Mouse (Mus musculus) adrenal gland, adult 8-10 months (tissue): ENCODE results near the gene Zfp934. TPM values are rescaled to one million over a fixed set of nuclear protein-coding genes. Genes with fewer than 3 reads are reported as not detected.
"Not testable (repeated sequence)": the region's sequence is repeated elsewhere in the genome, so short reads cannot be mapped to it uniquely, and the experiment has no call there.

Experiments used
- DNase-seq: peaks from one replicate; pipeline ENCODE4 v3.0.0; 2022
- microRNA-seq, 2 experiments: library from miRNA; unstranded; fragments of <30 nt; microRNA quantifications; one replicate each; pipeline ENCODE4 v1.2.0; 2022
- total RNA-seq, 4 experiments: library from RNA; stranded (reverse); gene quantifications; 2 replicates each; pipeline ENCODE4 v1.2.4; 2022

Zfp934 gene
- total RNA-seq = 1 to 10 TPM; 3.6 to 7.2 (median 5.6) TPM

GRCm38 (mm10) chr13:62571099-62571498 lies at the start of gene Zfp934:
Gene Zfp934, minus strand, starts transcription at chr13:62571199.
- not testable (repeated sequence) for DNase-seq

GRCm38 (mm10) chr13:62617449-62617848 lies 46.5 kb upstream of the Zfp934 start:
- DNase-seq = not testable (repeated sequence)

GRCm38 (mm10) chr13:62561696-62562095 lies 9.3 kb downstream of the Zfp934 start:
- DNase-seq = not testable (repeated sequence)

GRCm38 (mm10) chr13:62558189-62559110 lies 12.5 kb downstream of the Zfp934 start, which contains the start of gene Zfp935:
Gene Zfp935, minus strand, starts transcription at chr13:62558511.
- DNase-seq = peak; percentile 76

GRCm38 (mm10) chr13:62530129-62530528 lies 40.9 kb downstream of the Zfp934 start:
- not testable (repeated sequence) for DNase-seq

GRCm38 (mm10) chr13:62510641-62511420 lies 60.2 kb downstream of the Zfp934 start:
- DNase-seq = not testable (repeated sequence)

- not testable (repeated sequence) for DNase-seq
These were observed 98.3 kb downstream of the Zfp934 start for GRCm38 (mm10) chr13:62472661-62473060.

GRCm38 (mm10) chr13:62469947-62470346 lies 101.1 kb downstream of the Zfp934 start:
- not testable (repeated sequence) for DNase-seq

GRCm38 (mm10) chr13:62466424-62467334 lies 104.3 kb downstream of the Zfp934 start, which contains the start of gene Gm49359:
Gene Gm49359, minus strand, starts transcription at chr13:62466832.
- DNase-seq = peak; percentile 86

Small RNAs within 50 kb of the gene (microRNA-seq; reads per million reads assigned to microRNA genes)
- gene Gm22256 = 0.50 to 0.70 reads per million in 2 experiments

Other genes starting within 250 kb of the Zfp934 start
- gene Gm3604, start 188.0 kb downstream of the Zfp934 start, total RNA-seq = 1 to 10 TPM in 3 of 4 experiments, under 1 TPM in 1; 0.73 to 1.6 (median 1.1) TPM
- gene Gm49359, start 104.4 kb downstream of the Zfp934 start, total RNA-seq = 10 to 100 TPM; 10.7 to 14.4 (median 12.1) TPM
- not detected for gene Zfp935, start 12.7 kb downstream of the Zfp934 start, total RNA-seq
- gene 6720489N17Rik, start 53.0 kb upstream of the Zfp934 start, total RNA-seq = 1 to 10 TPM in 3 of 4 experiments, under 1 TPM in 1; 0.96 to 2.2 (median 1.6) TPM
- gene Platr25, start 189.5 kb upstream of the Zfp934 start, total RNA-seq = 10 to 100 TPM in 1 of 4 experiments, 1 to 10 TPM in 3; 4.4 to 10.4 (median 7.1) TPM
- 1 to 10 TPM; 1.3 to 6.8 (median 3.1) TPM for gene Gm5141, start 214.6 kb upstream of the Zfp934 start, total RNA-seq